Mouse (Mus musculus) limb, embryonic 12.5 days (tissue): ENCODE data around the gene Gm4301. TPM values are rescaled to one million over a fixed set of nuclear protein-coding genes. Genes with fewer than 3 reads are reported as not detected.
"Not testable (repeated sequence)": the region's sequence is repeated elsewhere in the genome, so short reads cannot be mapped to it uniquely, and the experiment has no call there.

Experiments used
- ATAC-seq: fragments of 200-750 bp; cut with Nextera tagmentation; 2 replicates; pipeline ENCODE4 v1.8.0; 2017; ENCODE audit warnings: low read depth, moderate TSS enrichment; ENCODE audit not compliant: insufficient number of reproducible peaks, insufficient read depth, low FRiP score, low TSS enrichment
- H3K27ac ChIP-seq: fragments of 300-500 bp; sonication (generic); 2 replicates; pipeline ENCODE4 v1.5.1; 2016; ENCODE audit warnings: mild to moderate bottlenecking, moderate library complexity
- H3K27me3 ChIP-seq: fragments of 300-500 bp; sonication (generic); 2 replicates; pipeline ENCODE4 v1.6.1; 2016; ENCODE audit warnings: mild to moderate bottlenecking, moderate library complexity
- H3K36me3 ChIP-seq: fragments of 300-500 bp; sonication (generic); 2 replicates; pipeline ENCODE4 v1.6.1; 2016; ENCODE audit warnings: mild to moderate bottlenecking, moderate library complexity
- H3K4me1 ChIP-seq: fragments of 300-500 bp; sonication (generic); replicated peaks from 2 replicates; pipeline ENCODE4 v1.6.1; 2016
- H3K4me2 ChIP-seq: fragments of 300-500 bp; sonication (generic); 2 replicates; pipeline ENCODE4 v1.6.1; 2016; ENCODE audit warnings: mild to moderate bottlenecking, moderate library complexity
- H3K4me3 ChIP-seq: fragments of 300-500 bp; sonication (generic); replicated peaks from 2 replicates; pipeline ENCODE4 v1.5.1; 2016; ENCODE audit warnings: mild to moderate bottlenecking
- H3K9ac ChIP-seq: fragments of 300-500 bp; sonication (generic); replicated peaks from 2 replicates; pipeline ENCODE4 v1.6.1; 2016; ENCODE audit warnings: mild to moderate bottlenecking, moderate library complexity
- H3K9me3 ChIP-seq: fragments of 300-500 bp; sonication (generic); 2 replicates; pipeline ENCODE4 v1.6.1; 2016; ENCODE audit warnings: mild to moderate bottlenecking, moderate library complexity
- WGBS: fragments of 180-500 bp; shearing (Covaris S2); methylation state at CpG from one replicate; pipeline ENCODE4 v1.1.7; 2016; 5-methylcytosine and 5-hydroxymethylcytosine counted together
- polyA plus RNA-seq: library from polyadenylated mRNA; unstranded; fragments of >200 nt; fragmentation: Nextera tagmentation; extraction: Ambion mirVana; gene quantifications from 2 replicates; pipeline ENCODE4 v1.2.1, GENCODE M21; 2016

Gm4301 gene
- not detected in 2 replicates for polyA plus RNA-seq

DNA sequence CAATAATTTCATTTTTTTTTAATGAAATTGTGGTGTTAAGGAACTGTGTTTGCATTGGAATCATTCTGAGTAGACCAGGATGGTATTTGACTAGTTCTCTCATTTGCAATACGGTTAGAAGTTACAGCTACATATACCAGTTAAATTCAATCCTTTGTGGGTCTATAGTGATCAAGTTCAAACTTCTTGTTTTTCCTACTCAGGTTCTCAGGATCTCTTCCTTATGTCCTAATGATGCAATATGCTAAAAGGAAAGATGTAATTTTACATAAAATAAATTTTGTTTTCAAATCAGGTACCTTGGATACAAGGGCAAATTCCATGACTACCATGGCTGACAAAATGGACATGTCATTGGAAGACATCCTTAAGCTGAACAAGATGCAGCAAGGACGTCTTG is at the start of gene Gm4301:
TSS of gene Gm4301 (plus strand) at position 301 of the 400 bp plus-strand sequence.
- H3K4me1 ChIP-seq, H3K4me2 ChIP-seq, H3K4me3 ChIP-seq, H3K27me3 ChIP-seq, ATAC-seq, H3K27ac ChIP-seq, H3K9ac ChIP-seq, H3K9me3 ChIP-seq, H3K36me3 ChIP-seq: not testable (repeated sequence)
- no CpG with 5 or more reads among the region's 2 CpGs for WGBS

DNA sequence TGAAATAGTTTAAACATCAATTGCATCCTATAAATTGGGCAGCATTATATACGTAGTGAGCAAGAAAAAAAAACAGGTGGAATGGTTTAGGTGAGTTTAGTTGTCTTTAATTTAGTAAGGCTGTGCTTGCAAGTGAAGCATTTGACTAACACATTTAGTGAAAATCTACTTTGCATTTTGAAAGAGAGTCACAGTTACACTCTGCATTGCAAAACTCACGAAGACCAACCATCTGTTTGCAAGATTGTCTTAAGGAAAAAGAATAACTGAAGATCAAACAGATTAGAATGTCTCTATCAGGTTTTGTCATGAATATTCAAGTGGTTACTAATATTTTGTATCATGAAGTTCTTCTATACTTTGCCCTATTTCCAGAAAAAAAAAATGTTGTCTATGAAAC is 39.4 kb upstream of the Gm4301 start:
- Histone ChIP-seq H3K9me3 (no peaks in the 10 kb centered on the region), H3K9ac (no peak overlapping the region), H3K4me3 (no peak overlapping the region), H3K36me3 (no peaks in the 10 kb centered on the region), H3K4me1 (no peaks in the 10 kb centered on the region), H3K27ac (no peak overlapping the region), H3K4me2 (no peak overlapping the region), H3K27me3 (no peaks in the 10 kb centered on the region)
- 83% methylated on average over 2 of the region's 2 CpGs for WGBS
- ATAC-seq = no peak

DNA sequence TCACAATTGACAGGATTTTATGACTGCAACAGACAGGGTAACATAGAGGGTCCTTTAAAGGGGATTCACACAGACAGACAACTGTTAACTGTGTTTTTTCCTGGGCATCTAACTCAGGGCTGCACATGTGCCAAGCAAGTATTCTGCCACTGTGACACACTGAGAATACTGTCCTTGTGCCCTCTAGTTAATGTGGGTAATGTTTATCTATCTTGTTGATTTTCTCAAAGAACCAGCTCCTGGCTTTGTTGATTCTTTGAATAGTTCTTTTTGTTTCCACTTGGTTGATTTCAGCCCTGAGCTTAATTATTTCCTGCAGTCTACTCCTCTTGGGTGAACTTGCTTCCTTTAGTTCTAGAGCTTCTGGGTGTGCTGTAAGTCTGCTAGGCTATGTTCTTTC is 35.4 kb upstream of the Gm4301 start:
- not testable (repeated sequence) for H3K4me2 ChIP-seq, H3K4me3 ChIP-seq, ATAC-seq, H3K27me3 ChIP-seq, H3K36me3 ChIP-seq, H3K4me1 ChIP-seq, H3K9ac ChIP-seq, H3K27ac ChIP-seq
- H3K9me3 ChIP-seq = peaks cover 13% of the 10 kb centered on the region; the same call in 1 of the 2 replicates

DNA sequence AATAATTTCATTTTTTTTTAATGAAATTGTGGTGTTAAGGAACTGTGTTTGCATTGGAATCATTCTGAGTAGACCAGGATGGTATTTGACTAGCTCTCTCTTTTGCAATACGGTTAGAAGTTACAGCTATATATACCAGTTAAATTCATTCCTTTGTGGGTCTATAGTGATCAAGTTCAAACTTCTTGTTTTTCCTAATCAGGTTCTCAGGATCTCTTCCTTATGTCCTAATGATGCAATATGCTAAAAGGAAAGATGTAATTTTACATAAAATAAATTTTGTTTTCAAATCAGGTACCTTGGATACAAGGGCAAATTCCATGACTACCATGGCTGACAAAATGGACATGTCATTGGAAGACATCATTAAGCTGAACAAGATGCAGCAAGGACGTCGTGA is 5.1 kb downstream of the Gm4301 start, which contains the start of gene Gm4302:
TSS of gene Gm4302 (plus strand) at position 301 of the 400 bp plus-strand sequence.
- WGBS = no CpG with 5 or more reads among the region's 3 CpGs
- H3K36me3 ChIP-seq, H3K4me2 ChIP-seq, H3K4me3 ChIP-seq, H3K4me1 ChIP-seq, H3K27me3 ChIP-seq, H3K9ac ChIP-seq, H3K9me3 ChIP-seq, H3K27ac ChIP-seq, ATAC-seq: not testable (repeated sequence)

DNA sequence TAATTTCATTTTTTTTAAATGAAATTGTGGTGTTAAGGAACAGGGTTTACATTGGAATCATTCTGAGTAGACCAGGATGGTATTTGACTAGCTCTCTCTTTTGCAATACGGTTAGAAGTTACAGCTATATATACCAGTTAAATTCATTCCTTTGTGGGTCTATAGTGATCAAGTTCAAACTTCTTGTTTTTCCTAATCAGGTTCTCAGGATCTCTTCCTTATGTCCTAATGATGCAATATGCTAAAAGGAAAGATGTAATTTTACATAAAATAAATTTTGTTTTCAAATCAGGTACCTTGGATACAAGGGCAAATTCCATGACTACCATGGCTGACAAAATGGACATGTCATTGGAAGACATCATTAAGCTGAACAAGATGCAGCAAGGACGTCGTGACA is 10.2 kb downstream of the Gm4301 start, which contains the start of gene Gm4303:
TSS of gene Gm4303 (plus strand) at position 301 of the 400 bp plus-strand sequence.
- H3K4me1 ChIP-seq, ATAC-seq, H3K27me3 ChIP-seq, H3K9me3 ChIP-seq, H3K4me3 ChIP-seq, H3K4me2 ChIP-seq, H3K9ac ChIP-seq, H3K36me3 ChIP-seq, H3K27ac ChIP-seq: not testable (repeated sequence)
- no CpG with 5 or more reads among the region's 3 CpGs for WGBS

DNA sequence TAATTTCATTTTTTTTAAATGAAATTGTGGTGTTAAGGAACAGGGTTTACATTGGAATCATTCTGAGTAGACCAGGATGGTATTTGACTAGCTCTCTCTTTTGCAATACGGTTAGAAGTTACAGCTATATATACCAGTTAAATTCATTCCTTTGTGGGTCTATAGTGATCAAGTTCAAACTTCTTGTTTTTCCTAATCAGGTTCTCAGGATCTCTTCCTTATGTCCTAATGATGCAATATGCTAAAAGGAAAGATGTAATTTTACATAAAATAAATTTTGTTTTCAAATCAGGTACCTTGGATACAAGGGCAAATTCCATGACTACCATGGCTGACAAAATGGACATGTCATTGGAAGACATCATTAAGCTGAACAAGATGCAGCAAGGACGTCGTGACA is 15.3 kb downstream of the Gm4301 start, which contains the start of gene Gm4305:
TSS of gene Gm4305 (plus strand) at position 301 of the 400 bp plus-strand sequence.
- not testable (repeated sequence) for H3K4me3 ChIP-seq, ATAC-seq, H3K9me3 ChIP-seq, H3K27me3 ChIP-seq, H3K4me1 ChIP-seq, H3K9ac ChIP-seq, H3K27ac ChIP-seq, H3K36me3 ChIP-seq, H3K4me2 ChIP-seq
- no CpG with 5 or more reads among the region's 3 CpGs for WGBS

DNA sequence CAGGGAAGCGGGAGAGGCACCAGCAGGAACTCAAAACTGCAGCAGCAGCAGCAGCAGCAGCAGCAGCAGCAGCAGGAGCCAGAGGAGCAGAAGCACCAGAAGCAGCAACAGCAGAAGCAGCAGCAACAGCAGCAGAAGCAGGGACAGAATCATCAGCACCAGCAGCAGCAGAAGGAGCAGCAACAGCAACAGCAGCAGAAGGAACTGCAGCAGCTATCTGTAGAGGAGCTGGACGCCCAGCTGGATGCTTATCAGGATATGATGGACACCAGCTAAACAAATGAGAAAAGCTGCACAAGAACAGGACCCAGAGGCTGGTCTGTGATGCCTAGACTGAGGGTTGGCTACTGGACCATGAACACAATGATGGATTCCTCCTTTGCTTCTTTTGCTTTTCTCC is 21.4 kb downstream of the Gm4301 start:
- H3K27me3 ChIP-seq, H3K4me3 ChIP-seq, H3K36me3 ChIP-seq, H3K9ac ChIP-seq, ATAC-seq, H3K27ac ChIP-seq, H3K4me1 ChIP-seq, H3K4me2 ChIP-seq, H3K9me3 ChIP-seq: not testable (repeated sequence)
- 86% methylated on average over 1 of the region's 2 CpGs for WGBS

DNA sequence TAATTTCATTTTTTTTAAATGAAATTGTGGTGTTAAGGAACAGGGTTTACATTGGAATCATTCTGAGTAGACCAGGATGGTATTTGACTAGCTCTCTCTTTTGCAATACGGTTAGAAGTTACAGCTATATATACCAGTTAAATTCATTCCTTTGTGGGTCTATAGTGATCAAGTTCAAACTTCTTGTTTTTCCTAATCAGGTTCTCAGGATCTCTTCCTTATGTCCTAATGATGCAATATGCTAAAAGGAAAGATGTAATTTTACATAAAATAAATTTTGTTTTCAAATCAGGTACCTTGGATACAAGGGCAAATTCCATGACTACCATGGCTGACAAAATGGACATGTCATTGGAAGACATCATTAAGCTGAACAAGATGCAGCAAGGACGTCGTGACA is 25.6 kb downstream of the Gm4301 start, which contains the start of gene Gm4307:
TSS of gene Gm4307 (plus strand) at position 301 of the 400 bp plus-strand sequence.
- H3K9ac ChIP-seq, ATAC-seq, H3K27me3 ChIP-seq, H3K4me2 ChIP-seq, H3K4me3 ChIP-seq, H3K4me1 ChIP-seq, H3K36me3 ChIP-seq, H3K27ac ChIP-seq, H3K9me3 ChIP-seq: not testable (repeated sequence)
- no CpG with 5 or more reads among the region's 3 CpGs for WGBS

DNA sequence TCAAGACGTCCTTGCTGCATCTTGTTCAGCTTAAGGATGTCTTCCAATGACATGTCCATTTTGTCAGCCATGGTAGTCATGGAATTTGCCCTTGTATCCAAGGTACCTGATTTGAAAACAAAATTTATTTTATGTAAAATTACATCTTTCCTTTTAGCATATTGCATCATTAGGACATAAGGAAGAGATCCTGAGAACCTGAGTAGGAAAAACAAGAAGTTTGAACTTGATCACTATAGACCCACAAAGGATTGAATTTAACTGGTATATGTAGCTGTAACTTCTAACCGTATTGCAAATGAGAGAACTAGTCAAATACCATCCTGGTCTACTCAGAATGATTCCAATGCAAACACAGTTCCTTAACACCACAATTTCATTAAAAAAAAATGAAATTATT is 47.0 kb downstream of the Gm4301 start, which contains the start of gene Gm4312:
TSS of gene Gm4312 (minus strand) at position 101 of the 400 bp plus-strand sequence.
- not testable (repeated sequence) for H3K27me3 ChIP-seq, H3K9me3 ChIP-seq, H3K4me3 ChIP-seq, ATAC-seq, H3K9ac ChIP-seq, H3K4me2 ChIP-seq, H3K4me1 ChIP-seq, H3K27ac ChIP-seq, H3K36me3 ChIP-seq
- WGBS = no CpG with 5 or more reads among the region's 2 CpGs

Other genes starting within 250 kb of the Gm4301 start
- gene Gm4302, start 5.2 kb downstream of the Gm4301 start, polyA plus RNA-seq = not detected in 2 replicates
- not detected in 2 replicates for gene Gm4303, start 10.3 kb downstream of the Gm4301 start, polyA plus RNA-seq
- gene Gm4305, start 15.4 kb downstream of the Gm4301 start, polyA plus RNA-seq = not detected in 2 replicates
- gene Gm4307, start 25.7 kb downstream of the Gm4301 start, polyA plus RNA-seq = not detected in 2 replicates
- gene Gm4312, start 46.9 kb downstream of the Gm4301 start, polyA plus RNA-seq = not detected in 2 replicates
- gene Tmtc3, start 151.7 kb downstream of the Gm4301 start, polyA plus RNA-seq = 21.7 and 28.6 TPM in 2 replicates
- gene Cep290, start 151.9 kb downstream of the Gm4301 start, polyA plus RNA-seq = 6.7 and 7.0 TPM in 2 replicates